Mouse (Mus musculus): ENCODE measurements at regions not wholly inside any gene's neighbourhood (a gene's known extent, or its start where the extent isn't known, plus 50 kb on each side); places are given as distances from the start of the nearest gene placed in this dataset.
"Not testable (repeated sequence)": the region's sequence is repeated elsewhere in the genome, so short reads cannot be mapped to it uniquely, and the experiment has no call there.

DNA sequence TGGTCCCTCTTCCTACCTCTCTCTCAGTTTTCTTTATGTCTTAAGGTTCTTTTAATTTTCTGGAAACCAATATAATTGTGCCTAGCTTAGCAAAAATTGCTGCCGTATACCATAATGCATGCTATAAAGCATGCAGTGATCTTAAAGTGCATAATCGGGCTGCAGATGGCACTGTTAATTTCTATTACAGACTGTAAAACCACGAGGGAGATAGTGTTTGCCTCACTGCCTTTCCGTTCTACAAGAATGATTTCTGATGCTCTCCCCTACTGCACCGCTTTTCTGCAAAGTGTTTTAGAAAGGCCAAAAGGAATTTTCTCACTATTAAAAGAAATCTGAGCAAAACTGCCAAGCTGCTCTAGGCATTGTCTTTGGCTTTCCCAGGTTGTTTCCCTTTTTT lies 357.6 kb downstream of the Tusc1 start:
- no peak for ATAC-seq (replicated peaks; ENCODE audit: poor library complexity)

DNA sequence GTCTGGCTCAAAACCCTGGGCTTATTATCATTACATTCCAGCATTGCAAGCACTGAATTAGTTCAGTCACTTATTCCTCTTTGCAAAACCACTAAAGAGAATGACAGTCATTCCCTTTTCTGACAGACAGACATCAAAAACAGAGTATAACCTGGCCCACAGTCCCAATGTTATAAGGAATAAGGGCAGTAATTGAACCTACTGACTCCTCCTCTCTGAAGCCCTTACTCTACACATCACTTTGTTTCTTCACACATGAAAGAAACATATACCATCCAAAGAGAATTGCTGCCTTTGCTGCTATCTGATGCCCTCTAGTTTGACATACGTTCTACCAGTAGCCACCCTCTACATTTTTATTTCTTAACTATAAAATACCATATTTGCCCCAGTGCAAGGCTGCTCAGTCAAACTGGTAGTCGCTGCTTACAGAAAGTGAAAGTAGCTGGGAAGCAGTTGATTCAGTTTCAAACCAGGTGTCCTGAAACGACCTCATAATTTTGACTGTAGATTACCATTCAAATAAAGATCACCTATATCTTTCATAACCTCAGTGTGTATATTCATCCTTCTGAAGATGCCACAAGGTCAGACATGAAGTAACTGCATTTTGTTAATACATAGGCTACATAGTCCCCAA lies 393.1 kb downstream of the Tusc1 start:
- peak; percentile 70 for ATAC-seq (replicated peaks; ENCODE audit: poor library complexity)

DNA sequence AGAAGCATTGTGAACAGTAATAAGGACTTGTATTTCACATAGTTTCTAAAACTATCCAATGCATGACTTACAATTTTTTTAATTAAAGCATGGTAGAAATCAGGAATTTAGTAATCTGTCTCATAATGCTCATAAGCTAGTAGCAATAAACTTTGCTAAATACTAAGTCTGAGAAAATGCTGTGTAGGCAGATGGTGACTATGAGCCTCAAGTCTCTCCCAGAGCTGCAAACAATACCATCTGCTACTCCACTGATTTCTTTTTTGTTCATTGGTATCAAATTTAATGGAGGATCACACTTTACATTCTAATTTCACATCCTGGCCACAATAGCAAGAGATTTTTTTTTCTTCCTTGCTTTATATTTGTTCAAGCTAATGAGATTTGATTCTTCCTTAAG lies 404.0 kb downstream of the Tusc1 start:
- ATAC-seq (replicated peaks; ENCODE audit: poor library complexity): no peak

DNA sequence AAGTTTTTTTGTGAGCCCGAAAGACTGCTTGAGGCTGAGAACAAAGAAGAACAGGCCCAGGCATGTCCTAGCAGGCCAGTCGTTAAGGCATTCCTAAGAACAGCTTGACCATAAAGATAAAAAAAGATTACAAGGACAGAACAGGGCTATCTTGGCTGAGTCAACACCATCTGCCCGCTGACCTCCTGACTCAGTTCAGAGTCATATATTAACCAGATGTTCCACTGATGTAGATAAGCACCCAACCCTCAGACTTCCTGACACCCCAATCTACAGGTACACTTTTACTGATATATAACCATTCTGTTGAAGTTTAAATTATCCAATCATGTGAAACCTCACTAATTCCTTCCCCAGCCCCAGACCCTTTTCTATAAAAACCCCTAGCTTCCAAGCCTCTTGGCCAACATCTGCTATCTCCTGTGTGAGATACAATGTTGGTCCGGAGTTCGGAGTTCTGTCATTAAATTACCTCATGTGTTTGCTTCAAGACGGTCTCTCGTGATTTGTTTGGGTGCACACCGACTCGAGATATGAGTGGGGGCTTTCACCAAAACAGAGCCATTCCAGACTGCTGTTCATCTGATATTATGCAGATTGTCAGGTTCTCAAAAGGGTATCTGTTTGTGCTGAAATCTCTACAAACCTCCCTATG lies 413.8 kb downstream of the Tusc1 start:
- no peak for ATAC-seq (replicated peaks; ENCODE audit: poor library complexity)

DNA sequence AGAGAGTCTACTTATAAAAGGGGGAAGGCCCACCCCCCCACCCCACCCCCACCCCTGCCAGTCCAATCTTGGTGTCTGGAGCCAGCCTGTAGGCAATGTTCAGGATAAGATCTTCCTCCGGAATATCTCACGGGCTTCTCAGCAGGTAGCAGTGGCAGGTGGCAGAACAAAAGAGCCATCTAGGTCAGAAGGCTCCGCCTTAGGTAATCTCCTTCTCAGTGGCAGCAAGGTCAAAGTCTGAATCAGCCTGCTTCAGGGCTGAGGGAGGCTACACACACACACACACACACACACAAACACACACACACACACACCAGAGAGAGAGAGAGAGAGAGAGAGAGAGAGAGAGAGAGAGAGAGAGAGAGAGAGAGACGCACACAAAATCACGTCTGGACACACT lies 431.8 kb downstream of the Tusc1 start:
- ATAC-seq (replicated peaks; ENCODE audit: poor library complexity): not testable (repeated sequence)
